Mouse (Mus musculus) C2C12 (cell line): ENCODE measurements around the gene Mef2c. TPM values are rescaled to one million over a fixed set of nuclear protein-coding genes. Genes with fewer than 3 reads are reported as not detected.

Experiments
- H3K27me3 ChIP-seq: one replicate; pipeline ENCODE4 v1.6.1; 2011; ENCODE audit not compliant: control insufficient read depth, insufficient read depth, insufficient read length
- H3K36me3 ChIP-seq: one replicate; pipeline ENCODE4 v1.6.1; 2011; ENCODE audit not compliant: control insufficient read depth, insufficient read depth
- H3K4me3 ChIP-seq: one replicate; pipeline ENCODE4 v1.5.1; 2011; ENCODE audit warnings: mild to moderate bottlenecking, control low read depth; ENCODE audit not compliant: poor library complexity, insufficient read depth, severe bottlenecking
- H3K79me2 ChIP-seq: one replicate; pipeline ENCODE4 v1.6.1; 2011; ENCODE audit not compliant: control insufficient read depth, insufficient read depth
- H3K79me3 ChIP-seq: one replicate; pipeline ENCODE4 v1.6.1; 2011; ENCODE audit warnings: low read depth, control low read depth
- H3ac ChIP-seq: one replicate; pipeline ENCODE3; 2011; ENCODE audit warnings: low read depth; ENCODE audit not compliant: control insufficient read depth, insufficient read length
- CEBPB ChIP-seq: IDR thresholded peaks from one replicate; pipeline ENCODE4 v1.6.1; 2011; ENCODE audit warnings: low read depth, mild to moderate bottlenecking, control low read depth, moderate library complexity
- CTCF ChIP-seq: IDR thresholded peaks from one replicate; pipeline ENCODE4 v1.5.1; 2011; ENCODE audit not compliant: control insufficient read depth, insufficient read depth, insufficient read length
- FOSL1 ChIP-seq: IDR thresholded peaks from one replicate; pipeline ENCODE4 v1.8.0; 2011; ENCODE audit warnings: mild to moderate bottlenecking, low read length; ENCODE audit not compliant: poor library complexity, insufficient read depth, severe bottlenecking
- MAX ChIP-seq: IDR thresholded peaks from one replicate; pipeline ENCODE4 v1.6.1; 2011; ENCODE audit warnings: mild to moderate bottlenecking, control low read depth
- MYOD1 ChIP-seq: IDR thresholded peaks from one replicate; pipeline ENCODE4 v1.6.1; 2011; ENCODE audit warnings: low read depth; ENCODE audit not compliant: control insufficient read depth, insufficient read length
- MYOG ChIP-seq: IDR thresholded peaks from one replicate; pipeline ENCODE4 v1.6.1; 2011; ENCODE audit not compliant: control insufficient read depth, insufficient read length; ENCODE audit errors: extremely low read depth
- USF1 ChIP-seq: IDR thresholded peaks from one replicate; pipeline ENCODE4 v1.6.1; 2011; ENCODE audit warnings: low read depth, mild to moderate bottlenecking, control low read depth, moderate library complexity
- polyA plus RNA-seq: library from polyadenylated mRNA; unstranded; fragments of >200 nt; fragmentation: generic; extraction: Trizol; gene quantifications from one replicate; pipeline ENCODE4 v1.2.1, GENCODE M21; 2012; ENCODE audit warnings: missing spikeins

The Mef2c gene
- polyA plus RNA-seq, 1 experiment: 2.5 TPM

DNA sequence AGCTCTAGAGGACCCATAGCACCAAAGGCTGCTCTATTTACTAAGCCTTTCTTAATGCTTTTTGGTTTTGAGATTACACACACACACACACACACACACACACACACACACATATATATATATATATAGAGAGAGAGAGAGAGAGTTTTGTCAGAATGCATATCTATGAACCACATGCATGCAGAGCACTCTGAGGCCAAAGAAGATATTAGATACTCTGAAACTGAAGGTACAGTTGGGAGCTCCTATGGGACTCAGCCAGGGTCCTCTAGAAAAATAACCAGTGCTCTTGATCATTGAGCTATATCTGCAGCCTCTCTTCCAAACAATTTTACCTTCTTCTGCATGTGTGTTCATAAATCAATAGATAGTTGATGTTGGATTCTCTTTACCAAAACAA, 47.4 kb downstream of the Mef2c start:
- Histone ChIP-seq H3K4me3 (no peak overlapping the region), H3K79me3 (no peaks in the 10 kb centered on the region), H3K27me3 (no peaks in the 10 kb centered on the region), H3K79me2 (no peaks in the 10 kb centered on the region), H3ac (no peak overlapping the region), H3K36me3 (no peaks in the 10 kb centered on the region)
- no peak for TF ChIP-seq MYOD1
- no peak for TF ChIP-seq USF1

DNA sequence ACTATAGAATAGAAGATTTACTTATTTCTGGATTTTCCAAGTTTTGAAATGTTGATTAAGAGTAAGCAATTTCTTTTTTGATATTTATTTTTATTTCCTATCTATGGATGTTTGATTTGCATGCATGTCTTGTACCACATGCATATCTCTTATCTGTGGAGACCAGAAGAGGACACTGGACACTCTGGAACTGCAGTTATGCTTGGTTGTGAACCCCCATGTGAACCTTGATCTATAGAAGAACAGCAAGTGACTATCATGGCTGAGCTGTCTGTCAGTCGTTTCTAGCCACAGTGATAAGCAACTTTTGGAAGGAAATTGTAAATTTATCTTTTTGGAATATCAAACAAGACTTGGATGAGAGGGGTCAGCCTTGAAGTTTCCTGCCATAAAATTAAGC, 48.2 kb downstream of the Mef2c start:
- TF ChIP-seq MYOD1 (no peak), USF1 (no peak), CTCF (no peak), CEBPB (no peak), MAX (no peak), FOSL1 (no peak), MYOG (no peak)
- no peaks in the 10 kb centered on the region for H3K79me2 ChIP-seq
- H3K4me3 ChIP-seq: no peak overlapping the region
- H3K36me3 ChIP-seq: no peaks in the 10 kb centered on the region
- no peaks in the 10 kb centered on the region for H3K27me3 ChIP-seq
- H3ac ChIP-seq: no peak overlapping the region
- H3K79me3 ChIP-seq: no peaks in the 10 kb centered on the region

DNA sequence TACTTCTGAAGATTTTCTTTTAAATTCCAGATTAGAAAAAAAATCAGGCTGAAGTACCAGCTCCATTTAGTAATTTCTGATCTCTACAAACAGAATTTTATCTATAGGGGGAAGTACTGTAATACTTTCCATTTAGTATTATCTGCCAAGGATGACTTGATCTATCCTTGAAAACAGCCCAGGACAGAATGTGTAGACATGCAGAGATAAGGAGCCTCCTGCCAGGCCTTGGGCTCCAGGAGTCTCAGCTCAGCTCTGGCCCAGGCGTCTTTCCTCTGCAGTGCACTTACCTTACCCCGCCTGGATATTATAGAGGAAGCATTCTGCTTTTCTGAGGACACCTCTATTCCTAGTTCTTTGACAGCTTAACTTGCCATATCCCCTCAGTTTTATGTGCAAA, 59.4 kb downstream of the Mef2c start:
- Histone ChIP-seq H3K79me3 (no peaks in the 10 kb centered on the region), H3K79me2 (no peaks in the 10 kb centered on the region), H3K36me3 (no peaks in the 10 kb centered on the region), H3K4me3 (no peak overlapping the region), H3ac (no peak overlapping the region), H3K27me3 (no peaks in the 10 kb centered on the region)
- TF ChIP-seq USF1: no peak
- TF ChIP-seq MYOD1: no peak
- TF ChIP-seq CTCF: no peak
- TF ChIP-seq FOSL1: no peak
- no peak for TF ChIP-seq MYOG
- no peak for TF ChIP-seq CEBPB
- TF ChIP-seq MAX: no peak

DNA sequence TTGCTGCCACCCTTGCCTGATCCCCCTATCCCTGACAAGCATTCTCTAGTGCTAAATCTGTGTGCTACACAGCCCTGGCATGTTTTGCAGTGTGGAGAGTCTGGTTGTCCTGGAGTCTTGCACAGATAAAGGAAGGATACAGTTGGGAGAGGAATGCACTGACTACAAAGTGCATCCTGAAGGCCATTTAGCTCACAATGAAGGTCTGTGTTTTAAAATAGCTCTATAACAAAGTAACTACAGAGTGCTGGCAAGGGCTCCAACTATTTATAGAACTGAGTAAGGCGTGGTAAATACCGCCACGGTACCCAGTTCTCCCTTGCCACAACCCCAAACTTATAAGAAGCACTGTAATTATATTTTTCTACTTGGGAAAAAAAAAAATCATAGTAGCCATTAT, 61.9 kb downstream of the Mef2c start:
- Histone ChIP-seq H3K27me3 (no peaks in the 10 kb centered on the region), H3K79me3 (no peaks in the 10 kb centered on the region), H3ac (no peak overlapping the region), H3K36me3 (no peaks in the 10 kb centered on the region), H3K4me3 (no peak overlapping the region), H3K79me2 (no peaks in the 10 kb centered on the region)
- TF ChIP-seq CTCF (no peak), USF1 (no peak), FOSL1 (no peak)

DNA sequence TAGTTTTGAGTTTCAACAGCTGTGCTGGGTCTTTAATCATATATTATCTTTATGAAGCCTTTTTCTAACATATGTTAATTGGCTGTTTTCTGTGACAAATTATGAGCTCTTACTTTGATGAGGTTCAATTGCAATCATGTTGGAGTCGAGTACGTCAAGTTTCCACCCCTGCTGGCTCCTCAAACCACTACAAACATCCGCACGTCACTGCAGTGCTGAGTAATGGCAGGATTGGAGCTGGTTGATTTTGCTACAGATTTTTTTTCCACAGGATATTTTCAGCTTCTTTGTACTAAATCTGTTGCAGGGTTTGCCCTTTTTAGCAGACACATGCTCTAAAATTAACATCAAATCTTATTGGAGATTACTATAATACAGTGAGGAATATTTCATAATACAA, 62.3 kb downstream of the Mef2c start:
- Histone ChIP-seq H3K36me3 (no peaks in the 10 kb centered on the region), H3K27me3 (no peaks in the 10 kb centered on the region), H3K79me2 (no peaks in the 10 kb centered on the region), H3ac (no peak overlapping the region), H3K4me3 (no peak overlapping the region), H3K79me3 (no peaks in the 10 kb centered on the region)
- no peak for TF ChIP-seq CEBPB
- no peak for TF ChIP-seq FOSL1
- TF ChIP-seq CTCF: no peak
- TF ChIP-seq USF1: no peak
- no peak for TF ChIP-seq MYOD1
- TF ChIP-seq MAX: no peak
- no peak for TF ChIP-seq MYOG

DNA sequence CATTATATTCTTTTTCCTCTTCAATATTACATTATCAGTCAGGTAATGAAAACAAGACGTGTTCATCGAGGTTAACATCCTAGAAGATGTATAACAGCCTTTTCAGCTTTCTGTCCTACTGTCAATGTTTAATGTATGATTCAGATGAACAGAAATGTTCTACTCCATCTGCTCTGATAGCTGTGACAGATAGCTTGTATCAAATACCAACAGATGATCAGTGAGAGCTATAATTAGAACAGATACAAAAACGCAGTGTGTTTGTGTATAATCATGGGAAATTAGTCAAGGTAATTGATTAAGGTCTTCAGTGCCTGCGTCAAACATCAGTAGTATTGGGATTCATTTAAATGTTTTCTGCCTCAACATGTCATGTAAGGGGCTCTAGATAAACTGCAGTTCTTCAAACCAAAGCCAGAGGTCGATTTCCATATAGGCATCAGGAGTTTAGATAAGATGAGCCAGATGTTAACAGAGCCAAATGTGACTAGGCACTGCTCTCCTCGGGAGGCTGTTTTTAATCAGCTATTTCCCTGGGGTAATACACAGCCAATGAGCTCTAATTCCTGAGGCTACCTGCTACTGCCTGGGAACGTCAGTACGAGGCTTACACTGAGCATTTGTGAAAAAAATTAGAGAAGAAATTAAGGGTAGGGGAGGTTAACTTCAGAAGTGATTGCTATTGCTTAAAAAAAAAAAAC, 63.1 kb downstream of the Mef2c start:
- Histone ChIP-seq H3K79me2 (no peaks in the 10 kb centered on the region), H3K27me3 (no peaks in the 10 kb centered on the region), H3K36me3 (no peaks in the 10 kb centered on the region), H3K79me3 (no peaks in the 10 kb centered on the region), H3K4me3 (no peak overlapping the region), H3ac (no peak overlapping the region)
- TF ChIP-seq MYOG: no peak
- no peak for TF ChIP-seq MAX
- TF ChIP-seq CEBPB: no peak
- TF ChIP-seq CTCF: no peak
- TF ChIP-seq FOSL1: no peak
- no peak for TF ChIP-seq USF1
- TF ChIP-seq MYOD1: no peak
